Mouse (Mus musculus): ENCODE data around the gene Asic2. TPM values are rescaled to one million over a fixed set of nuclear protein-coding genes. Genes with fewer than 3 reads are reported as not detected.

Asic2 gene
- polyA plus RNA-seq, 1 experiment = not detected

DNA sequence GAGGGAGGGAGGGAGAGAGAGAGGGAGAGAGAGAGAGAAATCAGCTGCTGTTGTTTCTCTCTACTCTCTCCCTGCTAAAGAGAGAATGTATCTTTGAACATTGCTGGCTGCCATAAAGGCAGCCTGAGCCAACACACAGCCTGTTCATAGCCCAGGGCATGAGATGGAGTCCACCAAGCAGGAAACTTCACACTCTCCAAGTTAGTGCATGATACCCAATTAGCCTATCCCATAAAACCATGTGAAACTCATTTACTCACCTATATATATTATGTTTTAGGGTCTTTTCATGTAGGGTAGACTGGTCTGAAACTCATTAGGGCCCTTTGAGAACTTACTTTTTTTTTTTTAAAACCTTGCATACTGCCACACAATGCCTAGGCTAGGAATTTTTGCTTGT, 582.7 kb downstream of the Asic2 start:
- H3K4me1 ChIP-seq (ENCODE audit: control insufficient read depth, insufficient read depth, low read length) = no peaks in the 10 kb centered on the region
- no peak for TF ChIP-seq POLR2A (IDR thresholded peaks at IDR 0.05; ENCODE audit: borderline replicate concordance, control insufficient read depth, low read depth, low read length)
- TF ChIP-seq CTCF (IDR thresholded peaks at IDR 0.05; ENCODE audit: control insufficient read depth, insufficient read depth, low read length) = no peak
- H3K27ac ChIP-seq (ENCODE audit: control insufficient read depth, insufficient read depth, low read depth, low read length, poor library complexity) = no peak overlapping the region
- H3K4me3 ChIP-seq (replicated peaks; ENCODE audit: control insufficient read depth, low read depth, low read length) = no peak overlapping the region

DNA sequence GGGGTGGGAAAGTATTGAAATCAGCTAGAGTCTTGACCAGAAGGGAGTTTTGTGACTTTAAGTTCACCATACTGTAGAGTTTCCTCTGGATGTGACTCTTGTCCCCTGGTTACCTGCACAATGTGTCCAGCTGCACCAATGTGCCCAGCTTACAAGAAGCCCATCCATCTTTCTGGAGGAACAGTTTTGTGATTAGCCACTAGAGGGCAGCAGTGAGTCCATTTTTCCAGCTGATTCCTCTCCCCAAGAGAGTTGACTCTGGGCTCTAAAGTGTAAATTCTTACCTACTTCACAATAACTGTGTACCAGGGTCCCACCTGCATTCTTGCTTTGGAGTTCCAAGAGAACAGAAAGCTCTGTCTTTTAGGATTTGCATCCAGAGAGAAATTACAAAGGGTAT, 593.4 kb downstream of the Asic2 start:
- Histone ChIP-seq H3K27ac (ENCODE audit: control insufficient read depth, insufficient read depth, low read depth, low read length, poor library complexity) (no peak overlapping the region), H3K4me1 (ENCODE audit: control insufficient read depth, insufficient read depth, low read length) (no peaks in the 10 kb centered on the region), H3K4me3 (replicated peaks; ENCODE audit: control insufficient read depth, low read depth, low read length) (no peak overlapping the region)
- peak; percentile 11; the same call in 1 of the 2 replicates for TF ChIP-seq CTCF (IDR thresholded peaks at IDR 0.05; ENCODE audit: control insufficient read depth, insufficient read depth, low read length)
- no peak for TF ChIP-seq POLR2A (IDR thresholded peaks at IDR 0.05; ENCODE audit: borderline replicate concordance, control insufficient read depth, low read depth, low read length)

DNA sequence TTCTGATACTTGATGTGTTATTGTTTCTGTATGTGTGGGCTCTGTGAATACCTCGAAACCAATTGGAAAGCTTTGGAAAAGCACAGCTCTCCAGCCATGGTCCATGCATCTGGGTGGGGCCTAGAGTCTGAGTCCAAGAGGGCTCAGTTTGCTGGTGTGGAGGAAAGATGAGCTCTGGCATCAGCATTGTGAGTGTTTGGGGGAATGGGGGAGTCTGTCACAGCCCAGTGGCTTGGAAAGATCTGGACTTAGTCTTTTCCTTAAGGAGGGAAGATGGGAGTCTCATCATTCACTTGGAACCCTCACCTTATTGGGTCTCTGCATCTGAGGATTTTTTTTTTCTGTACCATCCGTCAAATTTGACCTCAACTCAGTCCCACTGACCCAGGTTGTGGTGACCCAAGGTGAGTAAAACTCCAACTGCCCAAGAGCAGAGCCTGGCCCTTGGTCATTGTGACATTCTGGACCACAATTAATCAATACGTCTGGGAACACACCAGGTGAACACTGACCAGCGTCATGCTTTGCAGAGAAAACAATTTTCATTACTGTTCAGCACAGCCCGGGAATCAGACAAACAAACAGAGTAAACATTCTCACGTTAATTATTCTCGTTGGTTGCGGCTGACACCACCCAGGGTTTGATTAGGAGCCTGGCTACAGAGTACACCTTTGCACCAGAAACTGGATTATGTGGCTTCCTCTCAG, 594.1 kb downstream of the Asic2 start:
- WGBS = 66% methylated on average over 8 of the region's 8 CpGs
- no peak for TF ChIP-seq CTCF (IDR thresholded peaks at IDR 0.05; ENCODE audit: control insufficient read depth, insufficient read depth, low read length)
- TF ChIP-seq POLR2A (IDR thresholded peaks at IDR 0.05; ENCODE audit: borderline replicate concordance, control insufficient read depth, low read depth, low read length) = no peak
- no peaks in the 10 kb centered on the region for H3K4me1 ChIP-seq (ENCODE audit: control insufficient read depth, insufficient read depth, low read length)
- no peak overlapping the region for H3K4me3 ChIP-seq (replicated peaks; ENCODE audit: control insufficient read depth, low read depth, low read length)
- no peak overlapping the region for H3K27ac ChIP-seq (ENCODE audit: control insufficient read depth, insufficient read depth, low read depth, low read length, poor library complexity)

DNA sequence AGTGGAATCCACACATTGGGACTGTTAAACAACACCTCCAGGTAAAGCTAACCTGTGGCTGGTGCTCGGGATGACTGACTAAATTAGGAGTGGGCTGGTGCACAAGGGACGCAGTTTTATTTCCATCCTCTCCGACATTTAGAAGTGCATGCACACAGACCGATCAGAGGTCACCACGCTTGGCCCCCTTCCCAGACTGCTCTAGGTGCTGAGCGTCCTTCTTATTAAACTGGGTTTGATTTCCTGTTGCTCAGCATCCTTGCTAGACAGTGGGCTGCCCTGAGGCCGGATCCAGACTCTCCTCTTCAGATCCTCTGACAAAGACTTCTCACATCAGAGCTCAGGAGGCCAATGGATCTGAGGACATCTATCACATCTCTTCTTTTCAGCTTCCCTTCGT, 596.7 kb downstream of the Asic2 start:
- TF ChIP-seq POLR2A (IDR thresholded peaks at IDR 0.05; ENCODE audit: borderline replicate concordance, control insufficient read depth, low read depth, low read length) = no peak
- TF ChIP-seq CTCF (IDR thresholded peaks at IDR 0.05; ENCODE audit: control insufficient read depth, insufficient read depth, low read length) = no peak
- no peaks in the 10 kb centered on the region for H3K4me1 ChIP-seq (ENCODE audit: control insufficient read depth, insufficient read depth, low read length)
- WGBS = 61% methylated on average over 8 of the region's 8 CpGs
- H3K27ac ChIP-seq (ENCODE audit: control insufficient read depth, insufficient read depth, low read depth, low read length, poor library complexity) = no peak overlapping the region
- H3K4me3 ChIP-seq (replicated peaks; ENCODE audit: control insufficient read depth, low read depth, low read length) = no peak overlapping the region

DNA sequence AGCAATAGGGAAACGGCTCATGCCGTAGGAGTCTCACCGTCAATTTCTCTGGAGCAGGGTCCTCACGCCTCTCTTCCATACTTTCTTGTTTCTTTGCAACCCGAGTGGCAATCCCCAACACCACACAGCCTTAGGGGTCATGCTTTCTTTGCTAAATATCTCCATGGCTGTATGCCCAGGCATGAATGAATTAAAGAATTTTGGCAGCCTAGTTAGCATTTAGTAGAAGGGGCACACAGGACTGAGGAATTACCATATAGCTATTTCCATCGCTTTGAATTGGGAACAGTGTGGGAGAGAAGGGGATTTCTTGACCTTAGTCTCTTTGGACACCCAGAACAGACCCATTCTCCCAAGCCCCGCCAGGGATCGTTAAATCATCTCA, 597.8 kb downstream of the Asic2 start:
- H3K4me1 ChIP-seq (ENCODE audit: control insufficient read depth, insufficient read depth, low read length) = no peaks in the 10 kb centered on the region
- WGBS = 63% methylated on average over 8 of the region's 8 CpGs
- no peak overlapping the region for H3K4me3 ChIP-seq (replicated peaks; ENCODE audit: control insufficient read depth, low read depth, low read length)
- TF ChIP-seq POLR2A (IDR thresholded peaks at IDR 0.05; ENCODE audit: borderline replicate concordance, control insufficient read depth, low read depth, low read length) = no peak
- no peak for TF ChIP-seq CTCF (IDR thresholded peaks at IDR 0.05; ENCODE audit: control insufficient read depth, insufficient read depth, low read length)
- no peak overlapping the region for H3K27ac ChIP-seq (ENCODE audit: control insufficient read depth, insufficient read depth, low read depth, low read length, poor library complexity)

DNA sequence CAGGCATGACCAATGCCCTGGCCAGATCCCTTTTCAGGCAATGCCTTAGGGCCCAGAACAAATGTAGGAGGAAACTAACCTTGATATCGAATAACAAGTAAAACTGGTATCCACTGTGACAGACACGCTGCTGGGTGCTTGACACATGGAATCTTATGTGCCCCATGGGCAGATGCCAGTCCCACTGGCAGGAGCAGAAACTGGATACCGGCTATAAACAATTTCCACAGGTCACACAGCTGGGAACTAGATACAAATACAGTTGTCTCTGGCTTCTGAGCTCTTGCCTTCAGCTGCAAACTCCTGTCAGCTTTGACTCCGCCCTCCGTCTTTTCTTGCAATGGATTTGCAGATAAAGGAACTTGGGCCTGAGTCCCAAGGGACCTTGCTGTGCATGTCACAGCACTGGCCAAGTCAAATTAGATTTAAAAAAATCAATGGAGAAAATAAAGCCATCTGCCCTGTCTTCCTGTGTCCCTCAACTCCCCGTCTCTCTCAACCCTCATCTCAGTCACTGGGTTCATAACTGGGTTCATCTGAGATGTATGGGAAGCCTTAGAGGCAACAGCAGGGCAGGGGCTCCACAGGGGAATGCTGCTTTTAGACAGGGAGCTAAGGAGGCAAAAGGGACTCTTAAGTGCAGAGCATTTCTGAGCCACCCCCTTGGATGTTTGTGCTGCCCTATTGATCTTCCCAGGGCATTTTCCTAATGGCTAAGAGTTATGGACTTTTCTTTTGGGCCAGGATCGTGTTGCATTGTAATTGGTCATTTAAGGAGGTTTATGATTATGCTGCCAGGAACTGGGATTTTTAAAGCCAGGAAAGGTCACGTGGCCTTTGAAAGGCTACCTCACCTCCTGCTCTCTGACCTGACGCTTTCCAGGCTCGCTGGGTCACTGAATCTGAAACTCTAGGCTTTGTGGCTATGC, 598.5 kb downstream of the Asic2 start:
- Histone ChIP-seq H3K4me1 (ENCODE audit: control insufficient read depth, insufficient read depth, low read length) (no peaks in the 10 kb centered on the region), H3K4me3 (replicated peaks; ENCODE audit: control insufficient read depth, low read depth, low read length) (no peak overlapping the region), H3K27ac (ENCODE audit: control insufficient read depth, insufficient read depth, low read depth, low read length, poor library complexity) (no peak overlapping the region)
- TF ChIP-seq CTCF (IDR thresholded peaks at IDR 0.05; ENCODE audit: control insufficient read depth, insufficient read depth, low read length) = no peak
- TF ChIP-seq POLR2A (IDR thresholded peaks at IDR 0.05; ENCODE audit: borderline replicate concordance, control insufficient read depth, low read depth, low read length) = no peak
- WGBS = 60% methylated on average over 10 of the region's 10 CpGs

DNA sequence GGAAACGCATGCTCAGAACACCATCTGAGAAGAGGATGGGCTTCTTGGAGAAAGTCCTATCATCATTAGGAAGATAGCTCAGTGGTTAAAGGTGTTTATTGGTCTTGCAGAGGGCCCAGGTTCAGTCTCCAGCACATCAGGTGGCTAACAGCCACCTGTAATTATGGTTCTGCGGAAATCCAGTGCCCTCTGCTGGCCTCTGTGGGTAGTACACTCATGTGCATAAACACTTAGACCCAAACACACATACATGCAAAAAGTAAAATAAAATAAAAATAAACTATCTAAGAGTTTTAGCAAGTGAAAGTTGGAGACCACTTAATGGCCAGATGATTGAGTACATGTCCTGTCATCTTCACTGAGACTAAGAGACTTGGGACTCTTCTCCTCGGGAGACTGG, 603.8 kb downstream of the Asic2 start:
- Histone ChIP-seq H3K27ac (ENCODE audit: control insufficient read depth, insufficient read depth, low read depth, low read length, poor library complexity) (no peak overlapping the region), H3K4me1 (ENCODE audit: control insufficient read depth, insufficient read depth, low read length) (no peaks in the 10 kb centered on the region), H3K4me3 (replicated peaks; ENCODE audit: control insufficient read depth, low read depth, low read length) (no peak overlapping the region)
- TF ChIP-seq CTCF (IDR thresholded peaks at IDR 0.05; ENCODE audit: control insufficient read depth, insufficient read depth, low read length) = no peak
- TF ChIP-seq POLR2A (IDR thresholded peaks at IDR 0.05; ENCODE audit: borderline replicate concordance, control insufficient read depth, low read depth, low read length) = no peak
- WGBS = 91% methylated on average over 3 of the region's 3 CpGs

DNA sequence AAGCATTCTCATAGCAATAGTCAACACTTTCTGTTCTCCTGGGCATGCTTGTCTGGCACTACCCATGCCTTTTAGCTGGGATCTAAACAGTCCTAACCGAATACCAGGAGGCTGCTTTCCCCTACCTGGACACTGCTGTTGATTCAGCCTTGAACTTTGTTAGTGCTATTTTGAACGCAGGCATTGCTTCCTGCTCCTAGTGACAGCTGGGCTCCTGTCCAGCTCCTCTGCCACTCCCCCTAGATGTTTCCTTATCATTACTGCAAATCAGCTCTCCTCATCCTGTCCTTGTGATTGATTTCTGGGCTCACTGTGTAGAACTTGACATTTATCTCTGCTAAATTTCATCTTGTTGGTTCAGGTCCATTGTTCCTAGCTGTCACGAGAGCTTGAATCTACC, 605.8 kb downstream of the Asic2 start:
- Histone ChIP-seq H3K4me3 (replicated peaks; ENCODE audit: control insufficient read depth, low read depth, low read length) (no peak overlapping the region), H3K27ac (ENCODE audit: control insufficient read depth, insufficient read depth, low read depth, low read length, poor library complexity) (no peak overlapping the region), H3K4me1 (ENCODE audit: control insufficient read depth, insufficient read depth, low read length) (no peaks in the 10 kb centered on the region)
- TF ChIP-seq CTCF (IDR thresholded peaks at IDR 0.05; ENCODE audit: control insufficient read depth, insufficient read depth, low read length) = no peak
- no peak for TF ChIP-seq POLR2A (IDR thresholded peaks at IDR 0.05; ENCODE audit: borderline replicate concordance, control insufficient read depth, low read depth, low read length)
- WGBS = 25% methylated on average over 3 of the region's 3 CpGs
